Mouse (Mus musculus) midbrain, embryonic 11.5 days (tissue): ENCODE measurements around the gene Gm45234. TPM values are rescaled to one million over a fixed set of nuclear protein-coding genes. Genes with fewer than 3 reads are reported as not detected.

ENCODE experiments used
- ATAC-seq: fragments of 200-750 bp; cut with Nextera tagmentation; 2 replicates; pipeline ENCODE4 v1.8.0; 2017; ENCODE audit warnings: moderate TSS enrichment, moderate library complexity; ENCODE audit not compliant: low FRiP score
- DNase-seq: peaks from one replicate; pipeline ENCODE4 v3.0.0; 2015; ENCODE audit warnings: low spot score; ENCODE audit errors: missing footprints
- H3K27ac ChIP-seq: fragments of 300-500 bp; sonication (generic); 2 replicates; pipeline ENCODE4 v1.5.1; 2014; ENCODE audit warnings: low read depth, low read length
- H3K27me3 ChIP-seq: fragments of 300-500 bp; sonication (generic); 2 replicates; pipeline ENCODE4 v1.6.1; 2014; ENCODE audit warnings: mild to moderate bottlenecking, low read length, moderate library complexity, mixed read lengths; ENCODE audit not compliant: control insufficient read depth, insufficient read depth
- H3K36me3 ChIP-seq: fragments of 300-500 bp; sonication (generic); 2 replicates; pipeline ENCODE4 v1.6.1; 2014; ENCODE audit warnings: mild to moderate bottlenecking, low read length, moderate library complexity, mixed read lengths; ENCODE audit not compliant: control insufficient read depth, insufficient read depth
- H3K4me1 ChIP-seq: fragments of 300-500 bp; sonication (generic); 2 replicates; pipeline ENCODE4 v1.6.1; 2014; ENCODE audit warnings: low read length; ENCODE audit not compliant: control insufficient read depth, insufficient read depth
- H3K4me2 ChIP-seq: fragments of 300-500 bp; sonication (generic); 2 replicates; pipeline ENCODE4 v1.6.1; 2014; ENCODE audit warnings: mild to moderate bottlenecking, moderate library complexity
- H3K4me3 ChIP-seq: fragments of 300-500 bp; sonication (generic); 2 replicates; pipeline ENCODE4 v1.5.1; 2014; ENCODE audit warnings: low read depth, low read length
- H3K9ac ChIP-seq: fragments of 300-500 bp; sonication (generic); 2 replicates; pipeline ENCODE4 v1.6.1; 2014; ENCODE audit warnings: low read length
- H3K9me3 ChIP-seq: fragments of 300-500 bp; sonication (generic); 2 replicates; pipeline ENCODE4 v1.6.1; 2016; ENCODE audit warnings: low read length; ENCODE audit not compliant: control insufficient read depth
- WGBS: fragments of 180-500 bp; shearing (Covaris S2); extraction: QIAGEN DNeasy Blood & Tissue Kit; methylation state at CpG from one replicate; pipeline ENCODE4 v1.1.7; 2014; 5-methylcytosine and 5-hydroxymethylcytosine counted together
- microRNA counts: library from miRNA; unstranded; fragments of <30 nt; microRNA quantifications from one replicate; lab custom pipeline; 2015
- microRNA-seq: library from miRNA; unstranded; fragments of <30 nt; microRNA quantifications from one replicate; pipeline ENCODE4, GENCODE M21; 2017
- polyA plus RNA-seq: library from polyadenylated mRNA; unstranded; fragments of >200 nt; fragmentation: Nextera tagmentation; extraction: Ambion mirVana; gene quantifications from 2 replicates; pipeline ENCODE4 v1.2.1, GENCODE M21; 2014

Gm45234 gene
- polyA plus RNA-seq, 1 experiment from 2014 or later = not detected

GRCm38 (mm10) chr6:124698751-124699150, 57.1 kb downstream of the Gm45234 start:
- H3K9me3 ChIP-seq = no peaks in the 10 kb centered on the region
- ATAC-seq = no peak
- H3K4me3 ChIP-seq = no peak overlapping the region
- no peaks in the 10 kb centered on the region for H3K27me3 ChIP-seq
- peaks cover 4% of the 10 kb centered on the region for H3K36me3 ChIP-seq
- no peak overlapping the region for H3K4me2 ChIP-seq
- no peak overlapping the region for H3K9ac ChIP-seq
- no peaks in the 10 kb centered on the region for H3K4me1 ChIP-seq
- WGBS = 86% methylated on average over 6 of the region's 6 CpGs
- H3K27ac ChIP-seq = no peak overlapping the region
- no peak for DNase-seq

- 90% methylated on average over 7 of the region's 7 CpGs for WGBS
- Histone ChIP-seq H3K4me3 (no peak overlapping the region), H3K4me2 (no peak overlapping the region), H3K36me3 (no peaks in the 10 kb centered on the region; the same call in 1 of the 2 replicates), H3K9ac (no peak overlapping the region), H3K27ac (no peak overlapping the region), H3K27me3 (no peaks in the 10 kb centered on the region), H3K9me3 (no peaks in the 10 kb centered on the region), H3K4me1 (no peaks in the 10 kb centered on the region)
- DNase-seq (peak; percentile 39), ATAC-seq (no peak)
These were observed 59.2 kb downstream of the Gm45234 start for GRCm38 (mm10) chr6:124696441-124697150.

- Histone ChIP-seq H3K4me3 (no peak overlapping the region), H3K4me1 (no peaks in the 10 kb centered on the region), H3K9me3 (no peaks in the 10 kb centered on the region), H3K27ac (no peak overlapping the region), H3K9ac (no peak overlapping the region), H3K4me2 (no peak overlapping the region), H3K27me3 (no peaks in the 10 kb centered on the region), H3K36me3 (no peaks in the 10 kb centered on the region)
- DNase-seq (peak; percentile 53), ATAC-seq (no peak)
- 83% methylated on average over 15 of the region's 15 CpGs for WGBS
These were observed 61.5 kb downstream of the Gm45234 start for GRCm38 (mm10) chr6:124694166-124694955.

- DNase-seq (peak; percentile 59), ATAC-seq (no peak)
- 85% methylated on average over 15 of the region's 15 CpGs for WGBS
- Histone ChIP-seq H3K27me3 (no peaks in the 10 kb centered on the region), H3K27ac (no peak overlapping the region), H3K9me3 (no peaks in the 10 kb centered on the region), H3K36me3 (no peaks in the 10 kb centered on the region), H3K4me1 (no peaks in the 10 kb centered on the region), H3K4me3 (no peak overlapping the region), H3K4me2 (no peak overlapping the region), H3K9ac (no peak overlapping the region)
These were observed 62.4 kb downstream of the Gm45234 start for GRCm38 (mm10) chr6:124693243-124693981.

GRCm38 (mm10) chr6:124690517-124690916, 65.3 kb downstream of the Gm45234 start:
- no peak overlapping the region for H3K4me3 ChIP-seq
- no peaks in the 10 kb centered on the region for H3K9me3 ChIP-seq
- H3K36me3 ChIP-seq = no peaks in the 10 kb centered on the region
- H3K4me1 ChIP-seq = no peaks in the 10 kb centered on the region
- no peak for ATAC-seq
- WGBS = 98% methylated on average over 3 of the region's 3 CpGs
- no peak overlapping the region for H3K9ac ChIP-seq
- no peaks in the 10 kb centered on the region for H3K27me3 ChIP-seq
- peak; percentile 75 for DNase-seq
- no peak overlapping the region for H3K27ac ChIP-seq
- no peak overlapping the region for H3K4me2 ChIP-seq

MicroRNA genes within 50 kb of the gene (microRNA counts, 519-probe panel; counts per million panel counts)
- microRNA mmu-miR-141 (lab: Ali Mortazavi, UCI) = not detected
- microRNA mmu-miR-200c (lab: Ali Mortazavi, UCI) = not detected

Small RNAs within 50 kb of the gene (microRNA-seq; reads per million reads assigned to microRNA genes)
- gene Mir141 (36.6 reads per million, percentile 42 among the genes with 10 or more reads in this experiment), gene Mir200c (300 reads per million, percentile 67 among the genes with 10 or more reads in this experiment)

Other genes with a start within 250 kb of the Gm45234 start
- 0.14 TPM in 1 of 2 replicates, not detected in the other for gene C1ra, start 243.6 kb downstream of the Gm45234 start, polyA plus RNA-seq
- gene C1s1, start 213.7 kb downstream of the Gm45234 start, polyA plus RNA-seq = 0.25 and 0.44 TPM in 2 replicates
- gene C1rb, start 185.7 kb downstream of the Gm45234 start, polyA plus RNA-seq = not detected in 2 replicates
- gene C1s2, start 119.9 kb downstream of the Gm45234 start, polyA plus RNA-seq = not detected in 2 replicates
- 30.9 and 32.3 TPM in 2 replicates for gene Lpcat3, start 93.0 kb downstream of the Gm45234 start, polyA plus RNA-seq
- 215 and 219 TPM in 2 replicates for gene Emg1, start 43.8 kb downstream of the Gm45234 start, polyA plus RNA-seq
- gene Phb2, start 43.7 kb downstream of the Gm45234 start, polyA plus RNA-seq = 343 and 353 TPM in 2 replicates
- 5.1 and 6.3 TPM in 2 replicates for gene Ptpn6, start 17.3 kb downstream of the Gm45234 start, polyA plus RNA-seq
- gene Grcc10, start 14.6 kb downstream of the Gm45234 start, polyA plus RNA-seq = 532 and 550 TPM in 2 replicates
- gene Atn1, start 503 bp upstream of the Gm45234 start, polyA plus RNA-seq = 8.2 and 8.4 TPM in 2 replicates
- gene Eno2, start 13.7 kb upstream of the Gm45234 start, polyA plus RNA-seq = 4.5 and 6.6 TPM in 2 replicates
- gene Lrrc23, start 23.7 kb upstream of the Gm45234 start, polyA plus RNA-seq = 1.1 and 1.8 TPM in 2 replicates
- 3.7 and 4.8 TPM in 2 replicates for gene Spsb2, start 52.6 kb upstream of the Gm45234 start, polyA plus RNA-seq
- gene Tpi1, start 58.3 kb upstream of the Gm45234 start, polyA plus RNA-seq = 619 and 639 TPM in 2 replicates
- 139 and 143 TPM in 2 replicates for gene Usp5, start 73.5 kb upstream of the Gm45234 start, polyA plus RNA-seq
- 225 and 244 TPM in 2 replicates for gene Cdca3, start 73.5 kb upstream of the Gm45234 start, polyA plus RNA-seq
- gene Gnb3, start 84.3 kb upstream of the Gm45234 start, polyA plus RNA-seq = 3.8 TPM in 2 replicates
- gene P3h3, start 101.7 kb upstream of the Gm45234 start, polyA plus RNA-seq = 7.8 and 7.9 TPM in 2 replicates
- 1.6 and 2.1 TPM in 2 replicates for gene Gpr162, start 108.0 kb upstream of the Gm45234 start, polyA plus RNA-seq
- gene Cd4, start 132.2 kb upstream of the Gm45234 start, polyA plus RNA-seq = not detected in 2 replicates
- 0.88 and 2.4 TPM in 2 replicates for gene Lag3, start 155.7 kb upstream of the Gm45234 start, polyA plus RNA-seq
- 258 and 288 TPM in 2 replicates for gene Ptms, start 164.1 kb upstream of the Gm45234 start, polyA plus RNA-seq
- gene Mlf2, start 175.4 kb upstream of the Gm45234 start, polyA plus RNA-seq = 430 and 435 TPM in 2 replicates
- gene Cops7a, start 209.5 kb upstream of the Gm45234 start, polyA plus RNA-seq = 105 and 112 TPM in 2 replicates
- 1.2 and 1.6 TPM in 2 replicates for gene Pianp, start 240.7 kb upstream of the Gm45234 start, polyA plus RNA-seq